Mouse (Mus musculus): ENCODE measurements around the gene Glt8d2. TPM values are rescaled to one million over a fixed set of nuclear protein-coding genes. Genes with fewer than 3 reads are reported as not detected.
"Not testable (repeated sequence)": the region's sequence is repeated elsewhere in the genome, so short reads cannot be mapped to it uniquely, and the experiment has no call there.

Glt8d2 gene
- polyA plus RNA-seq, 1 experiment, result 1.8 TPM

- TF ChIP-seq POLR2A (IDR thresholded peaks at IDR 0.05; ENCODE audit: borderline replicate concordance, extremely low read depth, insufficient read depth, insufficient read length, poor library complexity, severe bottlenecking), result no peak
- TF ChIP-seq CTCF (IDR thresholded peaks at IDR 0.05; ENCODE audit: borderline replicate concordance, extremely low read depth, insufficient read depth, insufficient read length), result no peak
- DNase-seq (ENCODE audit: low read depth), result no peak
Observed at GRCm38 (mm10) chr10:82641481-82641880, 49.0 kb downstream of the Glt8d2 start.

- TF ChIP-seq POLR2A (IDR thresholded peaks at IDR 0.05; ENCODE audit: borderline replicate concordance, extremely low read depth, insufficient read depth, insufficient read length, poor library complexity, severe bottlenecking), result no peak
- no peak for TF ChIP-seq CTCF (IDR thresholded peaks at IDR 0.05; ENCODE audit: borderline replicate concordance, extremely low read depth, insufficient read depth, insufficient read length)
- no peak for DNase-seq (ENCODE audit: low read depth)
Observed at GRCm38 (mm10) chr10:82639032-82639698, 51.3 kb downstream of the Glt8d2 start.

- DNase-seq (ENCODE audit: low read depth), result no peak
- TF ChIP-seq CTCF (IDR thresholded peaks at IDR 0.05; ENCODE audit: borderline replicate concordance, extremely low read depth, insufficient read depth, insufficient read length) (no peak), POLR2A (IDR thresholded peaks at IDR 0.05; ENCODE audit: borderline replicate concordance, extremely low read depth, insufficient read depth, insufficient read length, poor library complexity, severe bottlenecking) (no peak)
Observed at GRCm38 (mm10) chr10:82636321-82636720, 54.1 kb downstream of the Glt8d2 start.

- DNase-seq (ENCODE audit: low read depth), result no peak
- TF ChIP-seq POLR2A (IDR thresholded peaks at IDR 0.05; ENCODE audit: borderline replicate concordance, extremely low read depth, insufficient read depth, insufficient read length, poor library complexity, severe bottlenecking) (no peak), CTCF (IDR thresholded peaks at IDR 0.05; ENCODE audit: borderline replicate concordance, extremely low read depth, insufficient read depth, insufficient read length) (no peak)
Observed at GRCm38 (mm10) chr10:82634348-82634747, 56.1 kb downstream of the Glt8d2 start.

GRCm38 (mm10) chr10:82632496-82633280 is 57.8 kb downstream of the Glt8d2 start:
- TF ChIP-seq POLR2A (IDR thresholded peaks at IDR 0.05; ENCODE audit: borderline replicate concordance, extremely low read depth, insufficient read depth, insufficient read length, poor library complexity, severe bottlenecking) (no peak), CTCF (IDR thresholded peaks at IDR 0.05; ENCODE audit: borderline replicate concordance, extremely low read depth, insufficient read depth, insufficient read length) (no peak)
- no peak for DNase-seq (ENCODE audit: low read depth)

- no peak for TF ChIP-seq POLR2A (IDR thresholded peaks at IDR 0.05; ENCODE audit: borderline replicate concordance, extremely low read depth, insufficient read depth, insufficient read length, poor library complexity, severe bottlenecking)
- TF ChIP-seq CTCF (IDR thresholded peaks at IDR 0.05; ENCODE audit: borderline replicate concordance, extremely low read depth, insufficient read depth, insufficient read length), result no peak
- no peak for DNase-seq (ENCODE audit: low read depth)
Observed at GRCm38 (mm10) chr10:82631133-82631532, 59.3 kb downstream of the Glt8d2 start.

GRCm38 (mm10) chr10:82630497-82630896 is 60.0 kb downstream of the Glt8d2 start:
- no peak for DNase-seq (ENCODE audit: low read depth)
- no peak for TF ChIP-seq CTCF (IDR thresholded peaks at IDR 0.05; ENCODE audit: borderline replicate concordance, extremely low read depth, insufficient read depth, insufficient read length)
- TF ChIP-seq POLR2A (IDR thresholded peaks at IDR 0.05; ENCODE audit: borderline replicate concordance, extremely low read depth, insufficient read depth, insufficient read length, poor library complexity, severe bottlenecking), result no peak

- peak; percentile 98 for DNase-seq (ENCODE audit: low read depth)
Observed at GRCm38 (mm10) chr10:82629586-82630255, 60.7 kb downstream of the Glt8d2 start, which contains the start of gene Tdg. Gene Tdg (plus strand): TSS chr10:82629828.

GRCm38 (mm10) chr10:82629111-82629585 is 61.3 kb downstream of the Glt8d2 start:
- no peak for TF ChIP-seq POLR2A (IDR thresholded peaks at IDR 0.05; ENCODE audit: borderline replicate concordance, extremely low read depth, insufficient read depth, insufficient read length, poor library complexity, severe bottlenecking)
- no peak for TF ChIP-seq CTCF (IDR thresholded peaks at IDR 0.05; ENCODE audit: borderline replicate concordance, extremely low read depth, insufficient read depth, insufficient read length)
- no peak for DNase-seq (ENCODE audit: low read depth)

More at GRCm38 (mm10) chr10:82629586-82630255, 60.7 kb downstream of the Glt8d2 start, which contains the start of gene Tdg:
- peak; percentile 40; the same call in 1 of the 2 replicates for TF ChIP-seq POLR2A (IDR thresholded peaks at IDR 0.05; ENCODE audit: borderline replicate concordance, extremely low read depth, insufficient read depth, insufficient read length, poor library complexity, severe bottlenecking)

- not testable (repeated sequence) for DNase-seq (ENCODE audit: low read depth)
Observed at GRCm38 (mm10) chr10:82623553-82623932, 66.9 kb downstream of the Glt8d2 start.

All from brain, embryonic 14.5 days (tissue).